Mouse (Mus musculus): ENCODE measurements around the gene Tmem256.

Gene Tmem256

GRCm38 (mm10) chr11:69886907-69887635 lies 48.8 kb downstream of the Tmem256 start:
- no peak for DNase-seq
